Mouse (Mus musculus) stomach, embryonic 16.5 days (tissue): Measurements from ENCODE around the gene Slc30a6. TPM values are rescaled to one million over a fixed set of nuclear protein-coding genes. Genes with fewer than 3 reads are reported as not detected.
A peak's percentile ranks its signal among the peaks of the same experiment; 100 is the strongest.

Experiments
- ATAC-seq: fragments of 200-750 bp; cut with Nextera tagmentation; 2 replicates; pipeline ENCODE4 v1.8.0; 2017; ENCODE audit warnings: moderate number of reproducible peaks, moderate TSS enrichment; ENCODE audit not compliant: insufficient read depth, low FRiP score
- H3K27ac ChIP-seq: fragments of 300-500 bp; sonication (generic); 2 replicates; pipeline ENCODE4 v1.5.1; 2014; ENCODE audit warnings: low read length
- H3K27me3 ChIP-seq: fragments of 300-500 bp; sonication (generic); 2 replicates; pipeline ENCODE4 v1.6.1; 2014; ENCODE audit warnings: low read length, control low read depth, mixed read lengths; ENCODE audit not compliant: control insufficient read depth, insufficient read depth
- H3K36me3 ChIP-seq: fragments of 300-500 bp; sonication (generic); 2 replicates; pipeline ENCODE4 v1.6.1; 2014; ENCODE audit warnings: low read length; ENCODE audit not compliant: control insufficient read depth, insufficient read depth
- H3K4me1 ChIP-seq: fragments of 300-500 bp; sonication (generic); 2 replicates; pipeline ENCODE4 v1.6.1; 2014; ENCODE audit warnings: low read length, control low read depth, mixed read lengths; ENCODE audit not compliant: control insufficient read depth, insufficient read depth
- H3K4me2 ChIP-seq: fragments of 300-500 bp; sonication (generic); 2 replicates; pipeline ENCODE4 v1.6.1; 2014; ENCODE audit warnings: low read depth, low read length, mixed read lengths
- H3K4me3 ChIP-seq: fragments of 300-500 bp; sonication (generic); replicated peaks from 2 replicates; pipeline ENCODE4 v1.5.1; 2014; ENCODE audit warnings: mild to moderate bottlenecking, low read length
- H3K9ac ChIP-seq: fragments of 300-500 bp; sonication (generic); 2 replicates; pipeline ENCODE4 v1.6.1; 2014; ENCODE audit warnings: low read length
- H3K9me3 ChIP-seq: fragments of 300-500 bp; sonication (generic); replicated peaks from 2 replicates; pipeline ENCODE4 v1.6.1; 2016; ENCODE audit warnings: low read length, control low read depth; ENCODE audit not compliant: control insufficient read depth
- WGBS: fragments of 180-500 bp; shearing (Covaris S2); extraction: QIAGEN DNeasy Blood & Tissue Kit; methylation state at CpG from one replicate; pipeline ENCODE4 v1.1.7; 2014; 5-methylcytosine and 5-hydroxymethylcytosine counted together
- polyA plus RNA-seq: library from polyadenylated mRNA; unstranded; fragments of >200 nt; fragmentation: Nextera tagmentation; extraction: Ambion mirVana; gene quantifications from 2 replicates; pipeline ENCODE4 v1.2.1, GENCODE M21; 2015

Slc30a6 gene
- polyA plus RNA-seq, 1 experiment from 2014 or later, result 37.7 TPM

- H3K9me3 ChIP-seq, result no peaks in the 10 kb centered on the region
- no peak overlapping the region for H3K9ac ChIP-seq
- peak; percentile 77; the same call in 1 of the 2 replicates for ATAC-seq
- H3K4me1 ChIP-seq, result 0 out of 2 replicates have a peak, but pooled peaks cover 5% of the 10 kb centered on the region
- no peak overlapping the region for H3K27ac ChIP-seq
- no peak overlapping the region for H3K4me2 ChIP-seq
- H3K36me3 ChIP-seq, result 0 out of 2 replicates have a peak, but pooled peaks cover 4% of the 10 kb centered on the region
- H3K27me3 ChIP-seq, result no peaks in the 10 kb centered on the region
- 62% methylated on average over 8 of the region's 8 CpGs for WGBS
- no peak overlapping the region for H3K4me3 ChIP-seq
These were observed 34.7 kb downstream of the Slc30a6 start for GRCm38 (mm10) chr17:74430074-74430473.

GRCm38 (mm10) chr17:74431481-74431880 lies 36.1 kb downstream of the Slc30a6 start:
- H3K27ac ChIP-seq, result no peak overlapping the region
- 0 out of 2 replicates have a peak, but pooled peaks cover 4% of the 10 kb centered on the region for H3K36me3 ChIP-seq
- H3K4me1 ChIP-seq, result 0 out of 2 replicates have a peak, but pooled peaks cover 5% of the 10 kb centered on the region
- no peaks in the 10 kb centered on the region for H3K9me3 ChIP-seq
- H3K4me3 ChIP-seq, result no peak overlapping the region
- H3K9ac ChIP-seq, result no peak overlapping the region
- no peak overlapping the region for H3K4me2 ChIP-seq
- ATAC-seq, result 0 out of 2 replicates have a peak, but pooled peaks have one; percentile 31
- no peaks in the 10 kb centered on the region for H3K27me3 ChIP-seq
- WGBS, result 74% methylated on average over 13 of the region's 13 CpGs

DNA sequence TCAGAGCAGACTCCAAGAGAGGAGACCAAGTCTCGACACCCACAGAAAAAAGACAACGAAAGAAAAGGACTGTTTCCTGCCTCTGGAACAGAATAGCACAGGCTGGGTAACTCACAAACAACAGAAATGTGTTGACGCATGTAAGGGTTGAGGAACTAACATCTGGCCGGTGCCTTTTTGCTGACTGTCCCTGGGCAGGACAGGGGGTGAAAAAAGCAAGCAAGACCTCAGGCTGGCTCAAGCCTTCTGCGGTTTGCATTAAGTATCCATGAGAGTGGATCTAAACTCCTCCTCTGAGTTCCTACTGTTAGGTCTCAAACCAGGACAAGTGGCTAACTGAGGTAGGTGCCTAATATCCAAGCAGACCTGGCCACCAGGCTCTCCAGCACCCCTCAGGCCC lies 37.2 kb downstream of the Slc30a6 start:
- H3K36me3 ChIP-seq, result 0 out of 2 replicates have a peak, but pooled peaks cover 4% of the 10 kb centered on the region
- H3K27me3 ChIP-seq, result no peaks in the 10 kb centered on the region
- no peak overlapping the region for H3K4me2 ChIP-seq
- no peak overlapping the region for H3K4me3 ChIP-seq
- H3K4me1 ChIP-seq, result 0 out of 2 replicates have a peak, but pooled peaks cover 5% of the 10 kb centered on the region
- no peak overlapping the region for H3K27ac ChIP-seq
- no peak for ATAC-seq
- no peaks in the 10 kb centered on the region for H3K9me3 ChIP-seq
- WGBS, result 79% methylated on average over 5 of the region's 5 CpGs
- no peak overlapping the region for H3K9ac ChIP-seq

- Histone ChIP-seq H3K27me3 (no peaks in the 10 kb centered on the region), H3K4me3 (no peak overlapping the region), H3K9me3 (no peaks in the 10 kb centered on the region), H3K4me1 (no peaks in the 10 kb centered on the region), H3K9ac (no peak overlapping the region), H3K4me2 (no peak overlapping the region), H3K27ac (no peak overlapping the region), H3K36me3 (no peaks in the 10 kb centered on the region)
- no peak for ATAC-seq
- 69% methylated on average over 9 of the region's 9 CpGs for WGBS
These were observed 42.4 kb downstream of the Slc30a6 start for GRCm38 (mm10) chr17:74437762-74438161.

DNA sequence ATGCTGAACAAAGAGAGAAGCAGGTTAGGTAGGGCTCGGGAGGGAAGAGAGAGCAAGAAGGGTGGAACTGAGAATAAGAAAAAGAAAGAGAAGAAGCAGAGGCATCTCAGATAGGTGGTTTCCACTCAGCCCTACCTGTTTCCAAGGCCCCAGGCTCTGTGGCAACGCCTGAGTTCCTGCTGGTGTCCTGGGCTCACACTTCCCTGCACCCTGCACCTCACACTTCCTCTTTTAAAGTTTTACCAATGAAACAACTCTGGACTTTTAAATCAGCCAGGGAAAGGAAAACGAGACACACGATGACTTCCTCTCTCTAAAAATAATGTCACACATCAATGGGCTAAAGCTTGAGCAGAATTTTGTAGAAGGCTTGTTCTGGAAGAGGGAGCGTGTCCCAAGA lies 45.1 kb downstream of the Slc30a6 start:
- no peaks in the 10 kb centered on the region for H3K4me1 ChIP-seq
- H3K36me3 ChIP-seq, result no peaks in the 10 kb centered on the region
- H3K9ac ChIP-seq, result no peak overlapping the region
- no peak overlapping the region for H3K4me3 ChIP-seq
- H3K9me3 ChIP-seq, result no peaks in the 10 kb centered on the region
- H3K4me2 ChIP-seq, result no peak overlapping the region
- H3K27me3 ChIP-seq, result no peaks in the 10 kb centered on the region
- ATAC-seq, result no peak
- no peak overlapping the region for H3K27ac ChIP-seq
- WGBS, result 70% methylated on average over 5 of the region's 5 CpGs

- Histone ChIP-seq H3K27ac (no peak overlapping the region), H3K9me3 (no peaks in the 10 kb centered on the region), H3K4me1 (no peaks in the 10 kb centered on the region), H3K4me2 (no peak overlapping the region), H3K9ac (no peak overlapping the region), H3K4me3 (no peak overlapping the region), H3K36me3 (no peaks in the 10 kb centered on the region), H3K27me3 (no peaks in the 10 kb centered on the region)
- no peak for ATAC-seq
- 90% methylated on average over 10 of the region's 10 CpGs for WGBS
These were observed 54.4 kb downstream of the Slc30a6 start for GRCm38 (mm10) chr17:74449776-74450175.

DNA sequence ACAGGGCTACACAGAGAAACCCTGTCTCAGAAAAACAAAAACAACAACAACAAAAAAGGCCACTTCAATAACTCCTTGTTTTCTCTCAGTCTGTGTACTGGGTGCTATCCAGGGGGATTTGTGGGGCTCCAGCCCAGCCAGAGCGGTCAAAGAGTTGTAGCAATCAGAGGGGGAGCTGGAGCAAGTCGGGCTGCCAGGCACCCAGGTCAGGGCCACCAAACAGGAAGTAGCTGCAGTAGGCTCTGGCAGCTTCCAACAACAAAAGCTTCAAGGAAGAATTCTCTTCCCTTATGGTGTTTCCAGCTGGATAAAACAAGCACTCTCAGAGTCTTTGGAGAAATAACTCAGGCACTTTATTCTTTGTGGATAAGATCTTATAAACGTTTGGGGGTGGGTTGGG lies 58.5 kb downstream of the Slc30a6 start:
- no peak overlapping the region for H3K9ac ChIP-seq
- H3K27me3 ChIP-seq, result no peaks in the 10 kb centered on the region
- ATAC-seq, result no peak
- no peak overlapping the region for H3K4me3 ChIP-seq
- H3K4me2 ChIP-seq, result no peak overlapping the region
- H3K4me1 ChIP-seq, result no peaks in the 10 kb centered on the region
- no peaks in the 10 kb centered on the region for H3K36me3 ChIP-seq
- H3K9me3 ChIP-seq, result no peaks in the 10 kb centered on the region
- 71% methylated on average over 3 of the region's 3 CpGs for WGBS
- no peak overlapping the region for H3K27ac ChIP-seq

GRCm38 (mm10) chr17:74454660-74455059 lies 59.3 kb downstream of the Slc30a6 start:
- no peaks in the 10 kb centered on the region for H3K27me3 ChIP-seq
- WGBS, result 92% methylated on average over 1 of the region's 1 CpGs
- ATAC-seq, result no peak
- H3K4me1 ChIP-seq, result no peaks in the 10 kb centered on the region
- H3K9ac ChIP-seq, result no peak overlapping the region
- H3K27ac ChIP-seq, result no peak overlapping the region
- H3K36me3 ChIP-seq, result no peaks in the 10 kb centered on the region
- no peak overlapping the region for H3K4me2 ChIP-seq
- no peak overlapping the region for H3K4me3 ChIP-seq
- H3K9me3 ChIP-seq, result no peaks in the 10 kb centered on the region

DNA sequence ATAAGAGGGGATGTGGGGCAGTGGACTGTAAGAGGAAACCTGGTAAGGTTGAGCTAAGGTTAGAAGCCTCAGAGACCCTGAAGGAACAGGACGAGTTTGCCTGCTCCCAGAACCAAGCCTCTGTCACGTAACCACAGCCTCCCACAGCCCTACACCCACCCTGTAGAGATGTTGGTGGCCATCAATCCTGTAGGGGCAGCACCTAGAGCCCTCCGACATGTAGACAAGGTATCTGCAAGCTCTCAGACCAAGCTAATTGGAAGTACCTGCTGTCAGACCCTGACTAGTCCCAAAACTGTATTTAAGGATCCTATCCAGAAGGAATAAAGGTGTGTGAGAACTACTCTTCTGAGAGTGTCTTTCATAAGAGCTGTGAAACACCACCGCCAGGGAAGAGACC lies 60.0 kb downstream of the Slc30a6 start:
- no peaks in the 10 kb centered on the region for H3K9me3 ChIP-seq
- WGBS, result 79% methylated on average over 4 of the region's 4 CpGs
- no peak for ATAC-seq

DNA sequence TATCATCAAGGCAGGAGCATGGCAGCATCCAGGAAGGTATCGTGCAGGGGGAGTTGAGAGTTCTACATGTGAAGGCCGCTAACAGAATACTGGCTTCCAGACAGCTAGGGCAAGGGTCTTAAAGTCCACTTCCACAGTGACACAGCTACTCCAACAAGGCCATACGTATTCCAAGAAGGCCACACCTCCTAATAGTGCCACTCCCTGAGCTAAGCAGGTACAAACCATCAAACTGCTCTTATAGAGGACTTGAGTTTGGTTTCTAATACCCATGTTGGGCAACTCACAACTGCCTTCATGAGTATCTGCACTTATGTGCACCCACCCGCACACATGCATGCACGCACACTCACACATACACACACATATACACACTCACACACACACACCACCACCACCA lies 61.4 kb downstream of the Slc30a6 start:
- Histone ChIP-seq H3K9ac (no peak overlapping the region), H3K9me3 (no peaks in the 10 kb centered on the region), H3K4me1 (no peaks in the 10 kb centered on the region), H3K4me2 (no peak overlapping the region), H3K36me3 (no peaks in the 10 kb centered on the region), H3K4me3 (no peak overlapping the region), H3K27ac (no peak overlapping the region), H3K27me3 (no peaks in the 10 kb centered on the region)
- WGBS, result 88% methylated on average over 5 of the region's 5 CpGs
- no peak for ATAC-seq

More for the DNA sequence above, 60.0 kb downstream of the Slc30a6 start:
- H3K4me2 ChIP-seq, result no peak overlapping the region
- no peak overlapping the region for H3K27ac ChIP-seq
- H3K4me3 ChIP-seq, result no peak overlapping the region
- no peaks in the 10 kb centered on the region for H3K4me1 ChIP-seq
- H3K36me3 ChIP-seq, result no peaks in the 10 kb centered on the region
- no peak overlapping the region for H3K9ac ChIP-seq
- no peaks in the 10 kb centered on the region for H3K27me3 ChIP-seq
